Mouse (Mus musculus) NIH3T3 (cell line): ENCODE measurements around the gene Kcnj9.

ENCODE experiments used
- DNase-seq: peaks from one replicate; pipeline ENCODE4 v3.0.0-alpha.2; 2012; ENCODE audit warnings: low read depth

Gene Kcnj9

GRCm38 (mm10) chr1:172288900-172289616 is 40.1 kb downstream of the Kcnj9 start:
- DNase-seq = peak; percentile 29

GRCm38 (mm10) chr1:172286740-172287139 is 42.4 kb downstream of the Kcnj9 start:
- no peak for DNase-seq

GRCm38 (mm10) chr1:172284221-172284620 is 44.9 kb downstream of the Kcnj9 start:
- no peak for DNase-seq

- no peak for DNase-seq
Measured at GRCm38 (mm10) chr1:172283073-172283472, 46.0 kb downstream of the Kcnj9 start.

DNA sequence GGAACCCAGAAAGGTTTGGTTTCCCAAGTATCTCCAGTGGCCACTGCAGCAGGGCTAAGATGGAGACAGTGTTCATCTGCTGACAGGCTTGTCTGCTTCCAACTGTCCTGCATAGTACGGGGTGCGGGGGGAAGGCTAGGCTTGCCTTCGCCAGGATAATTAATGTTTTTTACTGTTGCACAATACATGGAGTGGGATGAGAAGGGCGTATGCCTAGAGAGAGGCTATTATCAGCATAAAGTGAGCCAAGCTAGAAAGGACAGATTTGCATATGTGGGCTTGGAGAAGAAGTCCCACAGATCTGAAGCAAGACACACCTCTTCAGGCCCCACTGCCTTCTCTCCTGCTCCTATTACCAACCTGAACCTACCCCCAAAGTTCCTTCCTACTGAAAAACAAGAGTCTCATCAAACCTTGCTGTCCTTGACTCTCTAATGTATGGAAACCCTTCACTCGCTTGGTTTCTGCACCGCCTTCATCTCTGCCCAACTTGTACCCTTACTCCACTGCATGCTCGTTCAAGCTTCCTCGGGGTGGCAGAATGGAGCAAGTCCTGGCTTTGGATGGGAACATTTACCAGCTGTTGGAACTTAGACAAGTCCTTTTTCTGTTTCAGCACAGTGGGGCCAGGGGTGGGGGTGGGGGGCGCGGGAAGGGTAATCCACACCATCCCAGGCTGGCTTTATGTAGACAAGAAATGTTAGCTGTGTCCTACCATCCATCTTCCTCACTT is 47.4 kb downstream of the Kcnj9 start:
- DNase-seq = no peak

DNA sequence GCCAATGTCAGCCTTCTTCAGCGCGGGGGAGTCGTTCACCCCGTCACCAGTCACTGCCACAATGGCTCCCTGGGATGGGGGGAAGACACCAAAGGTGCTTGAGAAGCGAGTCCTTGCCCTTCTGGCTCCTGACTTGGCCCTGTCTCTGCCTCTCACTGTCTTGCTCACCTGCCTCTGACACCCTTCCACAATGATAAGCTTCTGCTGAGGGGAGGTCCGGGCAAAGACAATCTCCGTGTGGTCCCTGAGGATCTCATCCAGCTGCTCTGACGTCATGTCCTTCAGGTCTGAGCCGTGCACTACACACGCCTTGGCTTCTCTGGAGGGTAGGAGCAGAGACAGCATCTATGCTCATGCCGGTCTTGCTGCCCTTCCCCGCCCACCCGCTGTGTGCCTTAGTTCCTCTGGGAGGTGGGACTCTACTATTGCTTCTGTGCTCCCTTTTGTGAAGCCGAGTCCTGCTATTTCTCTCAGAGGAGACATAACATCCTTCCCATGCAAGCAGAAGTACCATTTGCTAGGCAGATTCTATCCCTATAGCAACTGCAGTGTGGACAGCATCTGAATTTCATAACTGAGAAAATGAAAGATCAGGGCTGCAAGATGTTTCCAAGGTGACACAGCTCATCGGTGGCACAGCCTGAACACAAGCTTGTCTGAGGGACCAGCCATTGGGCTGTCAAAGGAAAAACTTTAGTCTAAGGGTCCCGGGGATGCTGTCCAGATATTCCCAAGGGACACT is 49.2 kb downstream of the Kcnj9 start:
- no peak for DNase-seq

DNA sequence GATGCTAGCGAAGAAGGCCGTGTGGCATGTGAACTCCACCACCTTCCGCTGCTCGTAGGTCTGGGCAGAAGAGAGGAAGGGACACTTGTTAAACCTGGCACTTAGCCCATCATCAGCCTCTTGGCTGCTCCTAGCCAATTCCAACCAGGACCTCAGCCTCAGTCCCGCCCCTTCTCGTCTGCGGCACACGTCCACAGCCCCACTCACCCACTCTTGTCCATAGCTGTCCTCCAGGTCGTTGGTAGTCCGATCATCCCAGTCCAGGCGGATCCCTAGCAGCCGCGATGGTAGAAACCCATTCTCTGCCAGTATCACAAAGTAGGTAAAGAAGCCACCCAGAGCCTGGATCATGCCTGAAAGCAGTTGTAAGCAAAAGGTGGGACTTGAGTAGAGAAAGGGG is 50.8 kb downstream of the Kcnj9 start:
- no peak for DNase-seq

DNA sequence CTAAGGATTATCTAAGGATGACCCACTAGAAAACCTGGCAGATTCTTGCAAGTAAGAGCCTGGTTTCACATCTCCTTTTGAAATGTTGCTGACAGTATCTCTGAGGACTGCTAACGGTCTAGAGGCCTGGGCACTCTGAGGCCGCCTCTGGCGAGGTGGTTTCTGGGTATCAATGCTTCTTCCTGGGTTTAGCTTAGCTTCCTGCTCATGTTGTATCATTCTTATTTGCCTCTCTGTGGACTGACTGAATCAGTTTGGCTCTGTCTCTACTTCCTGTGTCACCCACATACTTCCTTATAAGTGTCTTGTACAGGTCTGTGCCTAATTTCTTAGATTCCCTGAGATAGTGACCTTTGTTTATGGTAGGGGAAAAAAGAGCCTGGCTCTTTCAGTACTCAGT is 51.9 kb downstream of the Kcnj9 start:
- no peak for DNase-seq

GRCm38 (mm10) chr1:172274547-172274946 is 54.6 kb downstream of the Kcnj9 start:
- no peak for DNase-seq

GRCm38 (mm10) chr1:172274116-172274515 is 55.0 kb downstream of the Kcnj9 start:
- DNase-seq = no peak

DNA sequence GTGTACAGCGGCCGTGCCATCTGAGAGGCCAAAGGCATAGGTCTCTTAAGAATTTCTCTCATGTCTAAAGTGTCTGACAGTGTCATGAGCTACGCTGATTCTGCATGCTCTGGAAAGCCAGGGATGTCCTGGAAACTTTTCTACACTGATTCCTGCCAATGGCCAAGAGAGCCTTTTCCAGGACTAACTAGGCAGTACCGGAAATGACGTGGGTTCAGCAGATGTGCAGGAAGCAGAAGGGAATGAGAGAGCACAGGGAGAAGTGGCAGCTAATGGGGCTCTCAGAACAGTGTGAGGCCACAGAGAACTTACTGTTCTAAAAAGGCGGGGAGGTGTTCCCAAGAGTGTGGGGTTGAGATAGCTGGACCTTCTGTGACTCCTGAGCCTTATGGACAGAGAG is 55.7 kb downstream of the Kcnj9 start:
- DNase-seq = no peak

DNA sequence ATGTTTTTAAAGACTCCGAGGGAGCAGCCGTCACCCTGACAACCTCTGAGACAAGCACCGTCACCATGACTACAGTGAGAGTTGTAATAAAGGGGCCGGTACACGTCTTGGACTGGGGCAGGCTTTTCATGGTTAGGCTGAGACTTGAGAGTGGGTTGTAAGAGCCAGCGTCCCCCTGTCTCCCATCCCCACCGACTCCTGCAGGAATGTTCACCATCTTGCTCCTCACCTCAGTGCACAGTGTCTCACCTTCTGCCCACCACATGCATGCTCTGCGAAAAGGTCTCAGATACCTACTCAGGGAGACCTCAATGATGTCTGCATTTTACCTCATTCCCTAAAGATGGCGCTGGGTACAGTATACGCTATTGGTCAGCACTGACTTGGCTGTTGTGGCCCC is 57.4 kb downstream of the Kcnj9 start:
- no peak for DNase-seq

- DNase-seq = no peak
Measured at GRCm38 (mm10) chr1:172271208-172271607, 57.9 kb downstream of the Kcnj9 start.
